Mouse (Mus musculus) lung, embryonic 16.5 days (tissue): ENCODE results near the gene Alkbh1. TPM values are rescaled to one million over a fixed set of nuclear protein-coding genes. Genes with fewer than 3 reads are reported as not detected.

Experiments
- ATAC-seq: fragments of 200-750 bp; cut with Nextera tagmentation; 2 replicates; pipeline ENCODE4 v1.8.0; 2017; ENCODE audit warnings: low read depth, mild to moderate bottlenecking, moderate library complexity
- H3K27ac ChIP-seq: fragments of 300-500 bp; sonication (generic); 2 replicates; pipeline ENCODE4 v1.5.1; 2014; ENCODE audit warnings: mild to moderate bottlenecking, control low read depth, low read length
- H3K27me3 ChIP-seq: fragments of 300-500 bp; sonication (generic); 2 replicates; pipeline ENCODE4 v1.6.1; 2014; ENCODE audit warnings: low read depth, low read length, mixed read lengths; ENCODE audit not compliant: control insufficient read depth, insufficient read depth
- H3K36me3 ChIP-seq: fragments of 300-500 bp; sonication (generic); 2 replicates; pipeline ENCODE4 v1.6.1; 2014; ENCODE audit warnings: low read length; ENCODE audit not compliant: control insufficient read depth, insufficient read depth
- H3K4me1 ChIP-seq: fragments of 300-500 bp; sonication (generic); replicated peaks from 2 replicates; pipeline ENCODE4 v1.6.1; 2014; ENCODE audit warnings: low read length, mixed read lengths; ENCODE audit not compliant: control insufficient read depth, insufficient read depth
- H3K4me2 ChIP-seq: fragments of 300-500 bp; sonication (generic); 2 replicates; pipeline ENCODE4 v1.6.1; 2014; ENCODE audit warnings: low read depth, low read length, control low read depth
- H3K4me3 ChIP-seq: fragments of 300-500 bp; sonication (generic); 2 replicates; pipeline ENCODE4 v1.5.1; 2014; ENCODE audit warnings: mild to moderate bottlenecking, low read length, control low read depth
- H3K9ac ChIP-seq: fragments of 300-500 bp; sonication (generic); 2 replicates; pipeline ENCODE4 v1.6.1; 2014; ENCODE audit warnings: low read length, control low read depth
- H3K9me3 ChIP-seq: fragments of 300-500 bp; sonication (generic); 2 replicates; pipeline ENCODE4 v1.6.1; 2016; ENCODE audit warnings: low read length; ENCODE audit not compliant: control insufficient read depth
- WGBS: fragments of 180-500 bp; shearing (Covaris S2); extraction: QIAGEN DNeasy Blood & Tissue Kit; methylation state at CpG from one replicate; pipeline ENCODE4 v1.1.7; 2014; 5-methylcytosine and 5-hydroxymethylcytosine counted together
- polyA plus RNA-seq: library from polyadenylated mRNA; unstranded; fragments of >200 nt; fragmentation: Nextera tagmentation; extraction: Ambion mirVana; gene quantifications from 2 replicates; pipeline ENCODE4 v1.2.1, GENCODE M21; 2015

Alkbh1 gene
- polyA plus RNA-seq, 1 experiment from 2014 or later, result 52.3 TPM

- no peak for ATAC-seq
- H3K9ac ChIP-seq, result no peak overlapping the region
- H3K4me3 ChIP-seq, result no peak overlapping the region
- no peak overlapping the region for H3K4me2 ChIP-seq
- 60% methylated on average over 5 of the region's 5 CpGs for WGBS
- H3K36me3 ChIP-seq, result peaks cover 19% of the 10 kb centered on the region
- H3K27me3 ChIP-seq, result no peaks in the 10 kb centered on the region
- no peaks in the 10 kb centered on the region for H3K4me1 ChIP-seq
- H3K27ac ChIP-seq, result no peak overlapping the region
- no peaks in the 10 kb centered on the region for H3K9me3 ChIP-seq
Measured at GRCm38 (mm10) chr12:87421708-87422507, 21.9 kb downstream of the Alkbh1 start.

GRCm38 (mm10) chr12:87419974-87420485, 23.8 kb downstream of the Alkbh1 start:
- Histone ChIP-seq H3K36me3 (peaks cover 8% of the 10 kb centered on the region; the same call in 1 of the 2 replicates), H3K27me3 (no peaks in the 10 kb centered on the region), H3K4me1 (no peaks in the 10 kb centered on the region), H3K9ac (no peak overlapping the region), H3K9me3 (no peaks in the 10 kb centered on the region), H3K4me3 (no peak overlapping the region), H3K27ac (no peak overlapping the region), H3K4me2 (no peak overlapping the region)
- 53% methylated on average over 12 of the region's 12 CpGs for WGBS
- ATAC-seq, result no peak

GRCm38 (mm10) chr12:87418921-87419320, 24.9 kb downstream of the Alkbh1 start:
- no peak overlapping the region for H3K4me2 ChIP-seq
- 74% methylated on average over 5 of the region's 5 CpGs for WGBS
- peaks cover 7% of the 10 kb centered on the region; the same call in 1 of the 2 replicates for H3K36me3 ChIP-seq
- H3K4me1 ChIP-seq, result no peaks in the 10 kb centered on the region
- ATAC-seq, result no peak
- H3K9ac ChIP-seq, result no peak overlapping the region
- no peak overlapping the region for H3K4me3 ChIP-seq
- no peak overlapping the region for H3K27ac ChIP-seq
- H3K9me3 ChIP-seq, result no peaks in the 10 kb centered on the region
- no peaks in the 10 kb centered on the region for H3K27me3 ChIP-seq

GRCm38 (mm10) chr12:87416690-87417089, 27.1 kb downstream of the Alkbh1 start:
- Histone ChIP-seq H3K27me3 (no peaks in the 10 kb centered on the region), H3K9ac (no peak overlapping the region), H3K36me3 (no peaks in the 10 kb centered on the region), H3K4me2 (no peak overlapping the region), H3K9me3 (no peaks in the 10 kb centered on the region), H3K27ac (no peak overlapping the region), H3K4me3 (no peak overlapping the region), H3K4me1 (no peaks in the 10 kb centered on the region)
- WGBS, result 24% methylated on average over 7 of the region's 7 CpGs
- peak; percentile 55; the same call in 1 of the 2 replicates for ATAC-seq

- no peak overlapping the region for H3K4me3 ChIP-seq
- H3K4me1 ChIP-seq, result no peaks in the 10 kb centered on the region; the same call in 1 of the 2 replicates
- WGBS, result 58% methylated on average over 4 of the region's 4 CpGs
- no peak overlapping the region for H3K9ac ChIP-seq
- ATAC-seq, result no peak
- no peak overlapping the region for H3K4me2 ChIP-seq
- H3K9me3 ChIP-seq, result no peaks in the 10 kb centered on the region
- no peaks in the 10 kb centered on the region for H3K27me3 ChIP-seq
- H3K27ac ChIP-seq, result no peak overlapping the region
- H3K36me3 ChIP-seq, result no peaks in the 10 kb centered on the region
Measured at GRCm38 (mm10) chr12:87415358-87415757, 28.5 kb downstream of the Alkbh1 start.

GRCm38 (mm10) chr12:87413179-87413790, 30.5 kb downstream of the Alkbh1 start:
- peaks cover 2% of the 10 kb centered on the region; the same call in 1 of the 2 replicates for H3K4me1 ChIP-seq
- ATAC-seq, result peak; percentile 45; the same call in 1 of the 2 replicates

GRCm38 (mm10) chr12:87410999-87411398, 32.8 kb downstream of the Alkbh1 start:
- H3K9me3 ChIP-seq, result no peaks in the 10 kb centered on the region
- no peak overlapping the region for H3K4me3 ChIP-seq
- H3K4me1 ChIP-seq, result peaks cover 3% of the 10 kb centered on the region; the same call in 1 of the 2 replicates
- 31% methylated on average over 7 of the region's 7 CpGs for WGBS
- H3K9ac ChIP-seq, result no peak overlapping the region
- H3K4me2 ChIP-seq, result no peak overlapping the region
- ATAC-seq, result 0 out of 2 replicates have a peak, but pooled peaks have one; percentile 9
- no peaks in the 10 kb centered on the region for H3K36me3 ChIP-seq
- no peaks in the 10 kb centered on the region for H3K27me3 ChIP-seq
- no peak overlapping the region for H3K27ac ChIP-seq

More at GRCm38 (mm10) chr12:87413179-87413790, 30.5 kb downstream of the Alkbh1 start:
- Histone ChIP-seq H3K27me3 (no peaks in the 10 kb centered on the region), H3K9ac (no peak overlapping the region), H3K4me3 (no peak overlapping the region), H3K27ac (no peak overlapping the region), H3K4me2 (no peak overlapping the region), H3K36me3 (no peaks in the 10 kb centered on the region), H3K9me3 (no peaks in the 10 kb centered on the region)
- WGBS, result 17% methylated on average over 4 of the region's 4 CpGs

- Histone ChIP-seq H3K36me3 (no peaks in the 10 kb centered on the region), H3K27ac (no peak overlapping the region), H3K9me3 (no peaks in the 10 kb centered on the region), H3K4me1 (peaks cover 6% of the 10 kb centered on the region; the same call in 1 of the 2 replicates), H3K4me3 (no peak overlapping the region), H3K27me3 (no peaks in the 10 kb centered on the region), H3K4me2 (no peak overlapping the region), H3K9ac (no peak overlapping the region)
- ATAC-seq, result no peak
- WGBS, result 79% methylated on average over 4 of the region's 4 CpGs
Measured at GRCm38 (mm10) chr12:87409123-87409522, 34.7 kb downstream of the Alkbh1 start.
